Comparison of ENCODE assay signal across 8 mouse cellular contexts in the genomic region with DNA sequence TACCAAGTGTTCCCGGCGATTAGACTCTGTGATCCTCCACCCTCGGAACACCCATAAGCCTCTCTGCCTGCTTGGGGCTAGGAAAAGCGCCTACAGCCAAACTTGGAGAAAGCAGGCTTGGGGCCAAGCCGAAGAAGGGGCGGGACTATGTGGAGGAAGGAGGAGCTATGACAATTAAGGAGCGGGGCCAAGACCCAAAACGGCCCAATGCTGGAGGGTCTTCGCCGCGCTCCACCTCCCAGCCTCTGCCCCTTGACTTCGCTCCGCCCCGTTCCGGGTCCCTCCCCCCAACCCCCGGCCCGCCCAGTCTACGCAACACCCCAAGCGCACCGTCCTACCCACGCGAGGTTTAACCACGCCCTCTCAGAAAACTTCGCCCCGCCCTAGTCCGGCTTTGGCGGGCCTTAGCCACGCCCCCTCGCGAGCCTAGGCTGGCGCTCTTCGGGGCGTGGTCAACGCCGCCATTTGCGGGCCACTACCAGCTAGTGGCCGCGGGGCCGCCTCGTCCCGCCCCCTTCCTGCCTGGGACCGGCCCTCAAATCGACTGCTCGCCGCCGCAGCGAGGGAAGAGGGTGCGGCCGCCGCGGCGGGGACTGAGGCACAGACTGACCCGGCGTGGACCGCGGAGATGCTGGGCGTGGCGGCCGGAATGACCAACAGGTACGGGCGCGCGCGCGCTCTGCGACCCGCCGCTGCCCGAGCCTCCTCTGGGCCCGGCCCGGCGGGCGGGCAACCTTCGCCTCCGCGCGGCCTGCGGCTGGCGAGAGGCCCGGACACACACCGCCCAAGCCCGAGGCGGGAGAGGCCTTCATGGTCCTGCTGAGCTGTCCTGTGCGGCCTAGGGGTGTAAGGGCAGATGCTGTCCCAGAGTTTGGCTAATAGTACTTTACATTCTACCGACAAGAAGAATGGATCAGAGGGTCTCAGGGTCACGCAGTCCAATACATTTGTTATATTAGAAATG. TPM values are rescaled to one million over a fixed set of nuclear protein-coding genes. Genes with fewer than 3 reads are reported as not detected.
DNase-seq lines count a peak whose midpoint lies in the region; ATAC-seq lines count a peak whose summit lies in the region.

A gene (plus strand): TSS at position 439 of the 964 bp plus-strand sequence.

- peak; percentile 84 to 91 for ATAC-seq in hematopoietic stem cell, adult 5-6 weeks (replicated peaks in 1 of 2; ENCODE audit: insufficient read depth in 1 of 2, low FRiP score in 2 of 2, low TSS enrichment in 1 of 2, low read depth in 1 of 2, poor library complexity in 2 of 2, severe bottlenecking in 2 of 2)
- ATAC-seq in lung, embryonic 16.5 days (ENCODE audit: low read depth) = peak; percentile 97

- peaks cover 20% of the 10 kb centered on the region for H3K4me1 ChIP-seq in lung, embryonic 16.5 days (replicated peaks; ENCODE audit: control insufficient read depth, insufficient read depth, low read length)

- H3K36me3 ChIP-seq in lung, embryonic 16.5 days (ENCODE audit: control insufficient read depth, insufficient read depth, low read length) = no peaks in the 10 kb centered on the region

- H3K27ac ChIP-seq in lung, embryonic 16.5 days (ENCODE audit: low read length) = peak within 1 kb of the TSS; percentile 90

- H3K9me3 ChIP-seq in lung, embryonic 16.5 days (ENCODE audit: control insufficient read depth, low read length) = no peaks in the 10 kb centered on the region

- peak; percentile 83 for DNase-seq in MEL-GATA-1-ER (ENCODE audit: extremely low read depth, low read depth)
- DNase-seq in cerebellum, adult 8-10 months = peak; percentile 97
- DNase-seq in forelimb bud, embryonic 11.5 days (ENCODE audit: low read depth, low spot score) = peak; percentile 99
- peak; percentile 96 for DNase-seq in layer of hippocampus, adult 9-10 months (ENCODE audit: low spot score)
- DNase-seq in ovary, postnatal 10 days (ENCODE audit: low spot score) = peak; percentile 91
- DNase-seq in thymus, postnatal 10 days (ENCODE audit: low spot score in 2 of 2) = peak; percentile 91 to 96

- under 1% methylated on average over 74 of the region's 86 CpGs for WGBS in lung, embryonic 16.5 days

- peak within 1 kb of the TSS; percentile 90 for H3K4me3 ChIP-seq in lung, embryonic 16.5 days (ENCODE audit: low read length)

- H3K27me3 ChIP-seq in lung, embryonic 16.5 days (ENCODE audit: control insufficient read depth, insufficient read depth, low read depth, low read length) = no peaks in the 10 kb centered on the region

- peak within 1 kb of the TSS; percentile 53 for H3K4me2 ChIP-seq in lung, embryonic 16.5 days (ENCODE audit: low read depth, low read length)

- H3K9ac ChIP-seq in lung, embryonic 16.5 days (ENCODE audit: low read length) = peak within 1 kb of the TSS; percentile 94

RNA-seq across cellular contexts. Expression of the gene that starts here (rescaled TPM):
- 77.5 and 123 TPM in 2 replicates for total RNA-seq in hematopoietic stem cell, adult 5-6 weeks (2017)
- 231 and 237 TPM in 2 replicates for polyA plus RNA-seq in lung, embryonic 16.5 days (2015; fragmentation: Nextera tagmentation; extraction: Ambion mirVana)

Comparison
In these comparisons a context has a peak if more than half of its experiments do, and no peak if none do; other contexts are left out.
1. Peak in every context shown above with its lines: DNase-seq, ATAC-seq, H3K4me3 ChIP-seq and H3K27ac ChIP-seq.